Mouse (Mus musculus) cerebellum, adult 2 months (tissue): Measurements from ENCODE around the gene Pappa2.

Experiments
- CTCF ChIP-seq: fragments of 200-500 bp; IDR thresholded peaks from 2 replicates; pipeline ENCODE4 v1.5.1; 2011; ENCODE audit warnings: low read depth, mild to moderate bottlenecking, control low read depth, low read length, moderate library complexity, borderline replicate concordance; ENCODE audit not compliant: insufficient read depth
- POLR2A ChIP-seq: fragments of 200-500 bp; IDR thresholded peaks from 2 replicates; pipeline ENCODE4 v1.6.1; 2011; ENCODE audit warnings: low read length, control low read depth, borderline replicate concordance; ENCODE audit not compliant: insufficient read depth

DNA sequence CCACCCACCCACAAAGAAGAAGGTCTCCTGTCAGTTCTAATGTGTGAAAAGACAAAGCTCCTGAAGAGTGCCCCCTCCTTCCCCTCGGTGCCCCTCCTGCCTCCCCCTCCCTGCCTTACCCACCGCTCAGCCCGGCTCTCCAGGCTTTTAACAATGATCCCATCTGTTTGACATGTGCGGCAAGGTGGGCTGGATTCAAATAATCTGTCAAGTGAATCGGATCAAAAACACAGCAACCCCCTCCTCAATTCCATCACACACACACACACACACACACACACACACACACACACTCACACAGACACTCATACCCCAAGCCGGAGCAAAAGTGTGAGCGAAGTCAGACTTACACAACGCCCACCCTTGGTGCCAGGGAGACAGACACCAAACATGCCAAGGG is 19.7 kb downstream of the Pappa2 start:
- TF ChIP-seq POLR2A (no peak), CTCF (no peak)
